Mouse (Mus musculus) bone marrow macrophage, adult 2 months (primary cell): Measurements from ENCODE around the gene Fzd4.

ENCODE experiments used
- CTCF ChIP-seq: IDR thresholded peaks from 2 replicates; pipeline ENCODE4 v1.5.1; 2012; ENCODE audit warnings: low read depth, mild to moderate bottlenecking, low read length, moderate library complexity
- POLR2A ChIP-seq: IDR thresholded peaks from 2 replicates; pipeline ENCODE4 v1.6.1; 2012; ENCODE audit warnings: mild to moderate bottlenecking, low read depth, low read length, borderline replicate concordance

DNA sequence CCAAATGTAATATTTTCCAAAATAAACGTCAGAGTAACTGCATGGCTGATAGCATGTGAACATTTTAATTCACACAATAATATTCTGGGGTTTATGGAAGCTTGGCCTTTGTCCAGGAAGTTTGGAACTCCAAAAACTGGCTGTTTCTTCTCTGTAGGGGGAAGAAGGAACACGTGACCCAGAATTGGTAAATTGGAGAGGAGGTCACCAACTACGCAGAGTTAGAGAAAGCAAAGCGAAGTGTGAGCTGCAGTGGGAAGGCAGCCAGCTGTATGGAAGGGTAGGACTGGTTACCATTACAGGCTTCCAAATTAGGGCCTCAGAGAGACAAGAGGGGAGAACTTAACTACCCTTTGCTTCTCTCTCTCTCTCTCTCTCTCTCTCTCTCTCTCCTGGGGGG is 47.8 kb upstream of the Fzd4 start:
- TF ChIP-seq CTCF, result no peak
- TF ChIP-seq POLR2A, result no peak
